Mouse (Mus musculus): ENCODE measurements around the gene Ddit4l. TPM values are rescaled to one million over a fixed set of nuclear protein-coding genes. Genes with fewer than 3 reads are reported as not detected.
A peak's percentile ranks its signal among the peaks of the same experiment; 100 is the strongest.

The Ddit4l gene
- total and polyA plus RNA-seq, 3 experiments, result 2.6 to 11.3 (median 2.8) TPM

DNA sequence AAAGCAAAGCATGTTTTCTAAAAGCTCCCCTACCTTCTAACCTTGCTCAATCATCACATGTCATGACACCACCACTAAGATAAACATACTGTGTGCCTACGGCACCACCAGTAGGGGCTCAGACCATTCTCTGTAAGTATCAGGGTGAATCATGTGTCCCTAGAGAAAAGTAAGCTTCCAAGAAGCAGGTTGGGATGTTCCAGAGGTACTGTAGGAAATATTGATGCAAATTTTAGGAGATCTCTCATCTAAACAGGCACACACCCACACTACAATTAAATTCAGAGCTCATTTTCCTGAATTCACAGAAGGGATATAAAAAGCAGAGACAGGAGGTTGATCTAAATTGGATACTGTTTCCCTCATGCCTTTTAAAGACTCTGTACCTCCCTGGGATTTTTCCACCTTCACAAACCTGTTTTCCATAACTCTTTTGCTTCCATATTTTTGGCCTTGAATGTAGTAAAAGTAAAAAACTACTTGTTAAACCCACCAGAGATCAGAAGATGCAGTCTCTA is 12.4 kb upstream of the Ddit4l start:
- no peaks in the 10 kb centered on the region for H3K36me3 ChIP-seq (replicated peaks in 1 of 2; ENCODE audit: control insufficient read depth in 1 of 2, insufficient read depth in 1 of 2, low read length in 1 of 2)
- H3K27ac ChIP-seq (ENCODE audit: insufficient read depth, low read depth), result no peak overlapping the region
- in situ Hi-C loops (cut with MboI; ENCODE audit: low pct_ligation_motif_present, low pct_unique_long_range_greater_than_20kb, low sequenced_read_pairs) (no loop called here), dilution Hi-C loops (cut with MboI; ENCODE audit: extremely low pct_ligation_motif_present, extremely low pct_unique_long_range_greater_than_20kb, low sequenced_read_pairs) (no loop called here)
- no peaks in the 10 kb centered on the region for H3K79me2 ChIP-seq (replicated peaks; ENCODE audit: control insufficient read depth, extremely low read depth, insufficient read depth, poor library complexity, severe bottlenecking)
- no peak overlapping the region for H3K4me2 ChIP-seq (ENCODE audit: insufficient read depth, low read depth, poor library complexity, severe bottlenecking)
- H3K4me3 ChIP-seq (replicated peaks in 1 of 3; ENCODE audit: low read depth in 2 of 3, low read length in 2 of 3, poor library complexity in 1 of 3), result no peak overlapping the region
- no peaks in the 10 kb centered on the region for H3K27me3 ChIP-seq (replicated peaks)
- no peaks in the 10 kb centered on the region for H3K9me3 ChIP-seq (replicated peaks; ENCODE audit: low read length)
- peak; percentile 16 for DNase-seq (ENCODE audit: extremely low read depth)
- H3K9ac ChIP-seq (ENCODE audit: insufficient read depth, low read depth), result no peak overlapping the region
- H3K4me1 ChIP-seq (ENCODE audit: control insufficient read depth in 1 of 2, insufficient read depth in 2 of 2), result peaks cover 0 to 18% of the 10 kb centered on the region in 2 experiments; a peak in 2 of 4 replicates
- TF ChIP-seq RCOR1 (conservative IDR thresholded peaks at IDR 0.05; ENCODE audit: low read depth, low read length) (no peak), CTCF (conservative IDR thresholded peaks at IDR 0.05 in 1 of 2, IDR thresholded peaks at IDR 0.05 in 1 of 2; ENCODE audit: low read depth in 2 of 2, low read length in 2 of 2) (peak in 1 of 2 experiments; percentile 16; a peak in 1 of 4 replicates), PAX5 (IDR thresholded peaks at IDR 0.05; ENCODE audit: low read length) (no peak), BHLHE40 (IDR thresholded peaks at IDR 0.05; ENCODE audit: low read depth, low read length) (no peak)

- H3K9ac ChIP-seq (ENCODE audit: insufficient read depth, low read depth), result peak overlapping the region; percentile 80
- no peak overlapping the region for H3K27ac ChIP-seq (ENCODE audit: insufficient read depth, low read depth)
- H3K27me3 ChIP-seq (replicated peaks), result no peaks in the 10 kb centered on the region
- H3K9me3 ChIP-seq (replicated peaks; ENCODE audit: low read length), result no peaks in the 10 kb centered on the region
- DNase-seq (ENCODE audit: extremely low read depth), result peak; percentile 71
- no peaks in the 10 kb centered on the region for H3K79me2 ChIP-seq (replicated peaks; ENCODE audit: control insufficient read depth, extremely low read depth, insufficient read depth, poor library complexity, severe bottlenecking)
- peak overlapping the region; percentile 18 to 38 (median 30) for H3K4me3 ChIP-seq (replicated peaks in 1 of 3; ENCODE audit: low read depth in 2 of 3, low read length in 2 of 3, poor library complexity in 1 of 3)
- H3K4me2 ChIP-seq (ENCODE audit: insufficient read depth, low read depth, poor library complexity, severe bottlenecking), result peak overlapping the region; percentile 85
- peaks cover 0 to 18% of the 10 kb centered on the region in 2 experiments; a peak in 2 of 4 replicates for H3K4me1 ChIP-seq (ENCODE audit: control insufficient read depth in 1 of 2, insufficient read depth in 2 of 2)
- dilution Hi-C loops (cut with MboI; ENCODE audit: extremely low pct_ligation_motif_present, extremely low pct_unique_long_range_greater_than_20kb, low sequenced_read_pairs), result no loop called here
- in situ Hi-C loops (cut with MboI; ENCODE audit: low pct_ligation_motif_present, low pct_unique_long_range_greater_than_20kb, low sequenced_read_pairs), result no loop called here
- no peaks in the 10 kb centered on the region for H3K36me3 ChIP-seq (replicated peaks in 1 of 2; ENCODE audit: control insufficient read depth in 1 of 2, insufficient read depth in 1 of 2, low read length in 1 of 2)
- TF ChIP-seq MXI1 (IDR thresholded peaks at IDR 0.05; ENCODE audit: low read depth, low read length) (peak; percentile 89), SMC3 (IDR thresholded peaks at IDR 0.05; ENCODE audit: low read depth, low read length) (no peak), E2F4 (IDR thresholded peaks at IDR 0.05; ENCODE audit: insufficient replicate concordance, low read depth, low read length) (no peak), ZC3H11A (IDR thresholded peaks at IDR 0.05; ENCODE audit: low read depth, low read length) (no peak), MEF2A (IDR thresholded peaks at IDR 0.05; ENCODE audit: borderline replicate concordance, low read depth, low read length) (0 out of 2 replicates have a peak, but pooled peaks have one; percentile 22), CHD2 (IDR thresholded peaks at IDR 0.05; ENCODE audit: low read length) (no peak), SIN3A (IDR thresholded peaks at IDR 0.05; ENCODE audit: low read length) (no peak), USF1 (IDR thresholded peaks at IDR 0.05; ENCODE audit: low read depth, low read length) (no peak), EP300 (IDR thresholded peaks at IDR 0.05; ENCODE audit: low read length) (peak; percentile 50), CTCF (conservative IDR thresholded peaks at IDR 0.05 in 1 of 2, IDR thresholded peaks at IDR 0.05 in 1 of 2; ENCODE audit: low read depth in 2 of 2, low read length in 2 of 2) (no peak), IRF4 (IDR thresholded peaks at IDR 0.05; ENCODE audit: low read depth, low read length) (0 out of 2 replicates have a peak, but pooled peaks have one; percentile 53), JUN (IDR thresholded peaks at IDR 0.05; ENCODE audit: insufficient read depth, low read depth, low read length) (no peak), MAZ (IDR thresholded peaks at IDR 0.05; ENCODE audit: low read depth, low read length) (no peak), ZKSCAN1 (IDR thresholded peaks at IDR 0.05; ENCODE audit: borderline replicate concordance, low read depth, low read length) (no peak), NRF1 (IDR thresholded peaks at IDR 0.05; ENCODE audit: low read depth, low read length) (no peak; the same call in 1 of the 2 replicates), KAT2A (IDR thresholded peaks at IDR 0.05; ENCODE audit: insufficient replicate concordance, low read length) (no peak), POLR2AphosphoS2 (IDR thresholded peaks at IDR 0.05; ENCODE audit: low read depth, low read length) (no peak), BHLHE40 (IDR thresholded peaks at IDR 0.05; ENCODE audit: low read depth, low read length) (peak; percentile 65), ELF1 (IDR thresholded peaks at IDR 0.05; ENCODE audit: low read depth, low read length) (no peak), JUND (conservative IDR thresholded peaks at IDR 0.05; ENCODE audit: low read depth, low read length) (no peak; the same call in 1 of the 2 replicates), UBTF (IDR thresholded peaks at IDR 0.05; ENCODE audit: low read depth, low read length) (no peak), ZMIZ1 (IDR thresholded peaks at IDR 0.05; ENCODE audit: low read depth, low read length) (no peak), NELFE (IDR thresholded peaks at IDR 0.05; ENCODE audit: low read depth, low read length) (no peak; the same call in 1 of the 2 replicates), USF2 (conservative IDR thresholded peaks at IDR 0.05; ENCODE audit: low read depth, low read length) (no peak), TBP (conservative IDR thresholded peaks at IDR 0.05; ENCODE audit: low read depth, low read length) (no peak; the same call in 1 of the 2 replicates), TCF12 (IDR thresholded peaks at IDR 0.05; ENCODE audit: low read depth, low read length) (no peak), MAFK (IDR thresholded peaks at IDR 0.05; ENCODE audit: insufficient replicate concordance, low read length) (no peak), MYC (IDR thresholded peaks at IDR 0.05; ENCODE audit: low read depth, low read length) (peak; percentile 94), ZNF384 (IDR thresholded peaks at IDR 0.05; ENCODE audit: low read depth, low read length) (no peak)
Observed at GRCm38 (mm10) chr3:137610457-137611109, 10.8 kb upstream of the Ddit4l start.
